Mouse (Mus musculus) forebrain, embryonic 12.5 days (tissue): ENCODE results near the gene Eml1. TPM values are rescaled to one million over a fixed set of nuclear protein-coding genes. Genes with fewer than 3 reads are reported as not detected.

Experiments used
- ATAC-seq: fragments of 200-750 bp; cut with Nextera tagmentation; 2 replicates; pipeline ENCODE4 v1.8.0; 2017; ENCODE audit warnings: moderate TSS enrichment; ENCODE audit not compliant: low FRiP score
- H3K27ac ChIP-seq: fragments of 300-500 bp; sonication (generic); 2 replicates; pipeline ENCODE4 v1.5.1; 2016; ENCODE audit warnings: mild to moderate bottlenecking
- H3K27me3 ChIP-seq: fragments of 300-500 bp; sonication (generic); 2 replicates; pipeline ENCODE4 v1.6.1; 2016; ENCODE audit warnings: mild to moderate bottlenecking
- H3K36me3 ChIP-seq: fragments of 300-500 bp; sonication (generic); replicated peaks from 2 replicates; pipeline ENCODE4 v1.6.1; 2016; ENCODE audit warnings: mild to moderate bottlenecking
- H3K4me1 ChIP-seq: fragments of 300-500 bp; sonication (generic); 2 replicates; pipeline ENCODE4 v1.6.1; 2016
- H3K4me2 ChIP-seq: fragments of 300-500 bp; sonication (generic); 2 replicates; pipeline ENCODE4 v1.6.1; 2016; ENCODE audit warnings: mild to moderate bottlenecking, moderate library complexity
- H3K4me3 ChIP-seq: fragments of 300-500 bp; sonication (generic); replicated peaks from 2 replicates; pipeline ENCODE4 v1.5.1; 2016; ENCODE audit warnings: mild to moderate bottlenecking
- H3K9ac ChIP-seq: fragments of 300-500 bp; sonication (generic); 2 replicates; pipeline ENCODE4 v1.6.1; 2016; ENCODE audit warnings: mild to moderate bottlenecking
- H3K9me3 ChIP-seq: fragments of 300-500 bp; sonication (generic); 2 replicates; pipeline ENCODE4 v1.6.1; 2016
- WGBS: fragments of 180-500 bp; shearing (Covaris S2); methylation state at CpG from one replicate; pipeline ENCODE4 v1.1.7; 2016; 5-methylcytosine and 5-hydroxymethylcytosine counted together
- polyA plus RNA-seq: library from polyadenylated mRNA; unstranded; fragments of >200 nt; fragmentation: Nextera tagmentation; extraction: Ambion mirVana; gene quantifications from 2 replicates; pipeline ENCODE4 v1.2.1, GENCODE M21; 2016

Eml1 gene
- polyA plus RNA-seq, 1 experiment from 2014 or later, result 83.0 TPM

GRCm38 (mm10) chr12:108579156-108579871 is 208.6 kb downstream of the Eml1 start:
- H3K36me3 ChIP-seq, result peaks cover 31% of the 10 kb centered on the region; the same call in 1 of the 2 replicates
- 84% methylated on average over 7 of the region's 7 CpGs for WGBS

DNA sequence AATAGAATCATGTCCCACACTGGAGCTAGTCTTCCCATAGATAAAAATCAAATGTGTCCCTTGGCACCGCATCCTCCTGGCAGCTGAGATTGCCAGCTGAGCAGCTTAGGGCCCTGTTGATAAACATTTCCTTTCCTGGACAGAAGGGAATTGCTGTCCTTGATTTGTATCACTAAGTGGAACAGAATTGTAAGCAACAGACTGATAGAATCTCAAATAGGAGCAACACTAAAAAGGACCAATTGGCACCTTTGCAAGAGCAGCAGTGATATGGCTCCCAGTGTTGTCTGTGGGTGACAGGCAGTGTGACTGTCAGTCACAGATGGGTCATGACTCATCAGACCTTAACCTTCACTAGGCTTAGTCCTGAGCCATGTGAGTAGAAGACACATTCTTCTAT is 213.0 kb downstream of the Eml1 start:
- H3K27me3 ChIP-seq, result no peaks in the 10 kb centered on the region
- H3K4me1 ChIP-seq, result no peaks in the 10 kb centered on the region
- 93% methylated on average over 1 of the region's 1 CpGs for WGBS
- peaks cover 28% of the 10 kb centered on the region for H3K36me3 ChIP-seq
- no peak overlapping the region for H3K4me2 ChIP-seq
- H3K9ac ChIP-seq, result no peak overlapping the region
- no peaks in the 10 kb centered on the region for H3K9me3 ChIP-seq
- no peak overlapping the region for H3K27ac ChIP-seq
- no peak for ATAC-seq
- no peak overlapping the region for H3K4me3 ChIP-seq

More at GRCm38 (mm10) chr12:108579156-108579871, 208.6 kb downstream of the Eml1 start:
- Histone ChIP-seq H3K4me3 (no peak overlapping the region), H3K27me3 (no peaks in the 10 kb centered on the region), H3K27ac (no peak overlapping the region), H3K9me3 (no peaks in the 10 kb centered on the region), H3K4me1 (no peaks in the 10 kb centered on the region), H3K4me2 (no peak overlapping the region), H3K9ac (no peak overlapping the region)
- ATAC-seq, result no peak

Other genes with a start within 250 kb of the Eml1 start
- gene Setd3, start 191.6 kb upstream of the Eml1 start, polyA plus RNA-seq, result 103 and 112 TPM in 2 replicates
- 4.7 and 5.4 TPM in 2 replicates for gene Ccnk, start 191.4 kb upstream of the Eml1 start, polyA plus RNA-seq
- 10.7 and 14.7 TPM in 2 replicates for gene Ccdc85c, start 95.5 kb upstream of the Eml1 start, polyA plus RNA-seq
- gene Hhipl1, start 64.7 kb upstream of the Eml1 start, polyA plus RNA-seq, result 3.3 and 3.5 TPM in 2 replicates
- 24.4 and 24.6 TPM in 2 replicates for gene Cyp46a1, start 36.6 kb upstream of the Eml1 start, polyA plus RNA-seq
- gene Evl, start 183.8 kb downstream of the Eml1 start, polyA plus RNA-seq, result 121 and 124 TPM in 2 replicates